Mouse (Mus musculus): ENCODE measurements at regions not wholly inside any gene's neighbourhood (a gene's known extent, or its start where the extent isn't known, plus 50 kb on each side); places are given as distances from the start of the nearest gene placed in this dataset.

GRCm38 (mm10) chr15:52805479-52806199 lies 1079.1 kb upstream of the Gm7489 start:
- TF ChIP-seq CTCF (IDR thresholded peaks at IDR 0.05; ENCODE audit: low read depth), result no peak
- no peak for TF ChIP-seq EP300 (IDR thresholded peaks at IDR 0.05; ENCODE audit: low read depth)
